Mouse (Mus musculus) hindbrain, embryonic 14.5 days (tissue): ENCODE measurements around the gene Slc38a2. TPM values are rescaled to one million over a fixed set of nuclear protein-coding genes. Genes with fewer than 3 reads are reported as not detected.

Experiments
- ATAC-seq: fragments of 200-750 bp; cut with Nextera tagmentation; 2 replicates; pipeline ENCODE4 v1.8.0; 2017; ENCODE audit warnings: moderate number of reproducible peaks, mild to moderate bottlenecking, moderate TSS enrichment, moderate library complexity; ENCODE audit not compliant: low FRiP score
- DNase-seq: peaks from one replicate; pipeline ENCODE4 v3.0.0-alpha.2; 2015; ENCODE audit warnings: low spot score
- H3K27ac ChIP-seq: fragments of 300-500 bp; sonication (generic); 2 replicates; pipeline ENCODE4 v1.5.1; 2014; ENCODE audit warnings: mild to moderate bottlenecking, moderate library complexity
- H3K27me3 ChIP-seq: fragments of 300-500 bp; sonication (generic); 2 replicates; pipeline ENCODE4 v1.6.1; 2014; ENCODE audit warnings: mild to moderate bottlenecking, low read length, mixed read lengths; ENCODE audit not compliant: control insufficient read depth, insufficient read depth
- H3K36me3 ChIP-seq: fragments of 300-500 bp; sonication (generic); replicated peaks from 2 replicates; pipeline ENCODE4 v1.6.1; 2014; ENCODE audit not compliant: control insufficient read depth, insufficient read depth
- H3K4me1 ChIP-seq: fragments of 300-500 bp; sonication (generic); replicated peaks from 2 replicates; pipeline ENCODE4 v1.6.1; 2014; ENCODE audit warnings: antibody characterized with exemption, low read length, mixed read lengths; ENCODE audit not compliant: control insufficient read depth, insufficient read depth
- H3K4me2 ChIP-seq: fragments of 300-500 bp; sonication (generic); replicated peaks from 2 replicates; pipeline ENCODE4 v1.6.1; 2014; ENCODE audit warnings: mild to moderate bottlenecking, moderate library complexity
- H3K4me3 ChIP-seq: fragments of 300-500 bp; sonication (generic); replicated peaks from 2 replicates; pipeline ENCODE4 v1.5.1; 2014; ENCODE audit warnings: mild to moderate bottlenecking, low read length
- H3K9ac ChIP-seq: fragments of 300-500 bp; sonication (generic); 2 replicates; pipeline ENCODE4 v1.6.1; 2014
- H3K9me3 ChIP-seq: fragments of 300-500 bp; sonication (generic); 2 replicates; pipeline ENCODE4 v1.6.1; 2016; ENCODE audit warnings: low read length; ENCODE audit not compliant: control insufficient read depth
- WGBS: fragments of 180-500 bp; shearing (Covaris S2); extraction: QIAGEN DNeasy Blood & Tissue Kit; methylation state at CpG from one replicate; pipeline ENCODE4 v1.1.7; 2014; 5-methylcytosine and 5-hydroxymethylcytosine counted together
- polyA plus RNA-seq: library from polyadenylated mRNA; unstranded; fragments of >200 nt; fragmentation: Nextera tagmentation; extraction: Ambion mirVana; gene quantifications from 2 replicates; pipeline ENCODE4 v1.2.1, GENCODE M21; 2014

Slc38a2 gene
- polyA plus RNA-seq, 1 experiment from 2014 or later = 125 TPM

DNA sequence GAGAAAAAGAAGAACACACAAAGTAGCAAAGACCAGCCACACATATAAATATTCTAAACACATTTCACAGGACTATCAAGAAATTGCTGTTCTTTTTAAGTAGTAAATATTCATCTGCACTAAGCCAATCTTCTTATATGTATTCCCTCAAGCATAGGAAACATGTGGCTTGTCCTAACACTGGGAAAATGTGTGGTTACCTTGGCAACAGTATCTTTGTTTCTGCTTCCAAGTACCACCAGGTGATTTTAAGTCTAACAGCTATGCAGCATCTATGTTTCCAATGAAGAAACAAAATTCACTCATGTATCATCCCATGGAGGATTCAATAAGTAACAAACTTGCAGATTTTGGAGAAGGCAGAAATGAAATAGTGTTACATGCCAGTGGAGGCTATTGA lies 25.0 kb upstream of the Slc38a2 start:
- DNase-seq = no peak
- ATAC-seq = no peak

DNA sequence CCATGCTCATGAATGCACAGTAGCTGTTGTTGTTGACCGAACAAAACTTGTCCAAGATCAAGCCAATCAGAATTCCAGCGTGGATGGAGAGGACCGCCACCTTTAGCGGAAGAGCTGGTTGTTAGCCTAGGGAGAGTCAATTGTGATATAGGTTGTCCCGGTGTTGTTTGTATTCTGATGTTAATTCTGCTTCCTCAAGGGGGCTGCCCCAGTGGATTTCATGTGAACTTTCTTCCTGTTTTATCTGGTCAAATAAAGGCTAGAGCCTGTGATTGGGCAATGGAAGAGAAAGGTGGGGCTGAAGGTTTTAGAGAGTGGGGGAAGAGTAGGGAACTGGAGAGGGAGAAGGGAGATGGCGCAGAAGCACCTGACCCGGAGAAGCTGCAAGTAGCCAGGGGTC lies 22.7 kb upstream of the Slc38a2 start:
- H3K4me2 ChIP-seq = no peak overlapping the region

More for the DNA sequence above, 25.0 kb upstream of the Slc38a2 start:
- H3K27ac ChIP-seq = no peak overlapping the region
- no peak overlapping the region for H3K9ac ChIP-seq
- H3K4me1 ChIP-seq = peaks cover 10% of the 10 kb centered on the region; the same call in 1 of the 2 replicates
- no peaks in the 10 kb centered on the region for H3K9me3 ChIP-seq
- H3K4me2 ChIP-seq = no peak overlapping the region
- H3K4me3 ChIP-seq = no peak overlapping the region
- no peaks in the 10 kb centered on the region for H3K27me3 ChIP-seq
- no peaks in the 10 kb centered on the region for H3K36me3 ChIP-seq

DNA sequence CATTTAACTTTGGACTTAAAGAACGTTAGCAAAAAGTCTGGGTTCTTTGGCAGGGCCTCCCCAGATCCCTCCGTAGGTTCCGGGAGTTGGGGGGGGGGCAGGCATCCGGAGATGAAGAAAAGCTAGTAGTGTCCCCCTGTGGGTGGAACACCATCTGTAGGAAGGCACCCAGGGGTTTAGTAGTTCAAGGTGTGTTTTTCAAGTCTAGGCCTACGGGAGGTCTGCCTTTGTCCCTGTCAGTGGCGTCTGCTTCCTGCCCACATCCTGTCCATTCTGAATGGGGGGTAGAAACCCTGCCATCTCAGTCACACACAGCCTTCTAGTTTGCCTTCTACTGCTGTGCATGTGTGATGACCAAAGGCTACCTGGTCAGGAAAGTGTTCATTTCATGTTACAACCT lies 20.6 kb upstream of the Slc38a2 start:
- ATAC-seq (no peak), DNase-seq (no peak)
- no peak overlapping the region for H3K27ac ChIP-seq
- H3K27me3 ChIP-seq = no peaks in the 10 kb centered on the region
- 84% methylated on average over 6 of the region's 6 CpGs for WGBS
- no peaks in the 10 kb centered on the region for H3K36me3 ChIP-seq
- no peaks in the 10 kb centered on the region for H3K9me3 ChIP-seq
- H3K4me1 ChIP-seq = peaks cover 10% of the 10 kb centered on the region; the same call in 1 of the 2 replicates
- no peak overlapping the region for H3K9ac ChIP-seq
- H3K4me3 ChIP-seq = no peak overlapping the region
- no peak overlapping the region for H3K4me2 ChIP-seq

More for the DNA sequence above, 22.7 kb upstream of the Slc38a2 start:
- Histone ChIP-seq H3K27ac (no peak overlapping the region), H3K4me1 (peaks cover 10% of the 10 kb centered on the region; the same call in 1 of the 2 replicates), H3K9ac (no peak overlapping the region), H3K9me3 (no peaks in the 10 kb centered on the region), H3K4me3 (no peak overlapping the region), H3K36me3 (no peaks in the 10 kb centered on the region), H3K27me3 (no peaks in the 10 kb centered on the region)
- DNase-seq = no peak
- WGBS = 67% methylated on average over 7 of the region's 7 CpGs
- no peak for ATAC-seq

DNA sequence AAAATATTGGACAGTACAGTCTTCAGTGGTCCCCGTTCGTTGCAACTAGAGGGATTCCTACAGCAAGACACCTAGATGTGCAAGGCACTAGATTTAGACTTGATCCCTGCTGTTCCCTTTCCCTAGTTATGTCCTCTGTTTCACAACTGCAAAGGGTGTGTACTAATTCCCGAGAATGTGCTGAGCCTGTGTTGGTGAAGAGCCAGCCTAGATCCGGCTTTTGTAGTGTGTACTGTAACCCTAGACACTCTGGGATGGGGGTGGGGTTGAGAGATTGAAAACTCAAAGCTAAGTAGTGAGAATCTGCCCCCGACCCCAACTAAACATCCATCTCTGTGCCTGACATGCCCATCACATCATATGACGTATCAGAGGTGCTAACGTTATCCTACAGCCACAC lies 18.9 kb upstream of the Slc38a2 start:
- Histone ChIP-seq H3K9ac (no peak overlapping the region), H3K36me3 (no peaks in the 10 kb centered on the region), H3K4me3 (no peak overlapping the region), H3K27me3 (no peaks in the 10 kb centered on the region), H3K4me2 (no peak overlapping the region), H3K9me3 (no peaks in the 10 kb centered on the region), H3K4me1 (no peaks in the 10 kb centered on the region), H3K27ac (no peak overlapping the region)
- no peak for ATAC-seq
- WGBS = 86% methylated on average over 7 of the region's 7 CpGs
- DNase-seq = no peak

GRCm38 (mm10) chr15:96717181-96717580 lies 17.7 kb upstream of the Slc38a2 start:
- Histone ChIP-seq H3K36me3 (no peaks in the 10 kb centered on the region), H3K4me2 (no peak overlapping the region), H3K9ac (no peak overlapping the region), H3K4me3 (no peak overlapping the region), H3K4me1 (no peaks in the 10 kb centered on the region), H3K9me3 (no peaks in the 10 kb centered on the region), H3K27me3 (no peaks in the 10 kb centered on the region), H3K27ac (no peak overlapping the region)
- no peak for DNase-seq
- 77% methylated on average over 3 of the region's 3 CpGs for WGBS
- ATAC-seq = no peak

GRCm38 (mm10) chr15:96716371-96716770 lies 16.8 kb upstream of the Slc38a2 start:
- no peaks in the 10 kb centered on the region for H3K27me3 ChIP-seq
- 95% methylated on average over 4 of the region's 4 CpGs for WGBS
- no peak for DNase-seq

DNA sequence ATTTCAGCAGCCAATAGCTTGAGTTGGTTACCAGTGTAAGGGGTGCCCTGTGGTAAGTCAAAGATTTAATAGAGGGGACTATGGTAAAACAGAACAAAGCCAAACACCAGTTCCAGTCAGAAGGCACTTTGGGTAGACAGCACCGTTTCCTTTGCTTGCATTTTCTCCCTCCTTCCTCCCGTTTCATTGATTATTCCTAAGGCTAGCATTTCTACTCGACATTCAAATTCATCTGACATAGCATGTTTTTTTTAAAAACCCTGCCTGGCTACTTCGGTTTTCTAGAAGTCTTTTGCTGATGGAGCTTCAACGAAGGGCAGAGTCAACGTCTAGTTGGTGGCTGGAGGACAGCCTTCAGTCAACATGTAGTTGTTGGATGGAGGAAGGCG lies 16.2 kb upstream of the Slc38a2 start:
- Histone ChIP-seq H3K27ac (no peak overlapping the region), H3K9ac (no peak overlapping the region), H3K4me1 (peaks cover 4% of the 10 kb centered on the region; the same call in 1 of the 2 replicates), H3K36me3 (no peaks in the 10 kb centered on the region), H3K4me2 (no peak overlapping the region), H3K9me3 (no peaks in the 10 kb centered on the region), H3K27me3 (no peaks in the 10 kb centered on the region), H3K4me3 (no peak overlapping the region)
- 94% methylated on average over 7 of the region's 7 CpGs for WGBS
- ATAC-seq = no peak
- DNase-seq = no peak

More at GRCm38 (mm10) chr15:96716371-96716770, 16.8 kb upstream of the Slc38a2 start:
- H3K4me2 ChIP-seq = no peak overlapping the region
- H3K4me1 ChIP-seq = no peaks in the 10 kb centered on the region
- no peak overlapping the region for H3K9ac ChIP-seq
- no peaks in the 10 kb centered on the region for H3K36me3 ChIP-seq
- no peaks in the 10 kb centered on the region for H3K9me3 ChIP-seq
- no peak overlapping the region for H3K27ac ChIP-seq
- no peak for ATAC-seq
- H3K4me3 ChIP-seq = no peak overlapping the region

DNA sequence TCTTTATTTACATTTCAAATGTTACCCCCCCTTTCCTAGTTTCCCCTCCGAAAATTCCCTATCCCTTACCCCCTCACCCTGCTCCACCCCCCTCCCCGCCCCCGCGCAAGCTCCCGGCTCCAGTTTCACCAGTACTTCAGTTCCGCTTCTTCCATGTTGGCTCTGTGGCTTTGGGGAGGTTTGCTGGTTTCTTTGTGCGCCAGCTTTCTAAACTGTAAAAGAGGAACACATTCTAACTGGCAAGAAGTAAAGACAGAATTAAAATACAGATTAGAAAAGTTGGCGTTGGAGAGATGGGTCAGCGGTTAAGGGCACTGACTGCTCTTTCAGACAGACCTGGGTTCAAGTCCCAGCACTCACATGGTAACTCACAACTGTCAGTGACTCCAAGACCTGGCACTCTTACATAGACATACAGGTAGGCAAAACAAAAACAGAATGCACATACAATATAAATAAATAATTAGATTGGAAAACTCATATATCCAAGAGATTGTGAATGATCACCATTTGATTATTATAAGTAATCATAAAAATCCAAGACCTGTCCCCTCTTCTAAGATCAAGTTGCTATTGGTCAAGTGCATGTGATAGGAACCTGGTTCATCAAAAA lies 15.7 kb upstream of the Slc38a2 start:
- Histone ChIP-seq H3K9ac (no peak overlapping the region), H3K4me2 (no peak overlapping the region), H3K4me1 (peaks cover 7% of the 10 kb centered on the region), H3K9me3 (no peaks in the 10 kb centered on the region), H3K36me3 (no peaks in the 10 kb centered on the region), H3K27ac (no peak overlapping the region), H3K27me3 (no peaks in the 10 kb centered on the region), H3K4me3 (no peak overlapping the region)
- no peak for ATAC-seq
- WGBS = 97% methylated on average over 9 of the region's 9 CpGs
- DNase-seq = no peak

GRCm38 (mm10) chr15:96714676-96715016 lies 15.1 kb upstream of the Slc38a2 start:
- 96% methylated on average over 3 of the region's 3 CpGs for WGBS
- peaks cover 7% of the 10 kb centered on the region for H3K4me1 ChIP-seq
- no peaks in the 10 kb centered on the region for H3K36me3 ChIP-seq
- ATAC-seq (no peak), DNase-seq (no peak)
- H3K27ac ChIP-seq = no peak overlapping the region
- no peak overlapping the region for H3K4me3 ChIP-seq
- no peaks in the 10 kb centered on the region for H3K9me3 ChIP-seq
- H3K4me2 ChIP-seq = no peak overlapping the region
- H3K9ac ChIP-seq = no peak overlapping the region
- no peaks in the 10 kb centered on the region for H3K27me3 ChIP-seq
